Mouse (Mus musculus) brown adipose tissue, adult 24 weeks (tissue): ENCODE results near the gene Rgs11. TPM values are rescaled to one million over a fixed set of nuclear protein-coding genes. Genes with fewer than 3 reads are reported as not detected.
"Not testable (repeated sequence)": the region's sequence is repeated elsewhere in the genome, so short reads cannot be mapped to it uniquely, and the experiment has no call there.

Experiments used
- H3K27ac ChIP-seq: fragments of 200-500 bp; replicated peaks from 2 replicates; pipeline ENCODE4 v1.5.1; 2012; ENCODE audit warnings: low read depth, mild to moderate bottlenecking, low read length
- H3K4me1 ChIP-seq: fragments of 200-500 bp; 2 replicates; pipeline ENCODE4 v1.6.1; 2012; ENCODE audit warnings: low read length, mixed read lengths; ENCODE audit not compliant: control insufficient read depth, insufficient read depth, insufficient read length
- H3K4me3 ChIP-seq: fragments of 200-500 bp; 2 replicates; pipeline ENCODE4 v1.5.1; 2012; ENCODE audit warnings: low read depth, mild to moderate bottlenecking, low read length, moderate library complexity; ENCODE audit not compliant: insufficient read depth
- polyA plus RNA-seq: library from polyadenylated mRNA; stranded (reverse); fragments of >200 nt; gene quantifications from 2 replicates; pipeline ENCODE4 v1.2.4, GENCODE M21; 2012; ENCODE audit not compliant: missing spikeins, insufficient read depth, insufficient read length

Rgs11 gene
- polyA plus RNA-seq: not detected in 2 replicates

DNA sequence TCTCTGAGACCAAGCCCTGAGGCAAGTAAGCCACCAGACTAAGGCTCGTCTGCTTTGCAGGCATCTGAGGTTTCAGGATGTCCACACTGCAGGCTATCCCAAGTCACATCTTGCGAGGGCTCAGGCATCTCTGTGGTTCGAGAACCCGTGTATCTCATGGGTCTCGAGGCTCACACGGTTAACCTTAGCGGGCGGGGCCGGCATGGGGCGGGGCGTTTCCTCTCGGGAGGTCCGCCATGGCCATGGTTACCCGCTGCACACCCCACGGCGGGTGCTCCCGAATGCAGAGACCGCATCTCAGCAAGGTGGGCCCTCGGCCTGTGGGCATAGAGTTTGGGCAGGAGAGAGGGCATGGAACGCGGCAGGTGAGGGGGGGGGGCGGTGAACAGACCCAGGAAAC, at the start of gene Rgs11:
Rgs11 (plus strand) TSS at position 215 of the 400 bp plus-strand sequence.
- Histone ChIP-seq H3K27ac (no peak within 1 kb of the TSS), H3K4me3 (peak within 1 kb of the TSS; percentile 43), H3K4me1 (no peaks in the 10 kb centered on the region)

DNA sequence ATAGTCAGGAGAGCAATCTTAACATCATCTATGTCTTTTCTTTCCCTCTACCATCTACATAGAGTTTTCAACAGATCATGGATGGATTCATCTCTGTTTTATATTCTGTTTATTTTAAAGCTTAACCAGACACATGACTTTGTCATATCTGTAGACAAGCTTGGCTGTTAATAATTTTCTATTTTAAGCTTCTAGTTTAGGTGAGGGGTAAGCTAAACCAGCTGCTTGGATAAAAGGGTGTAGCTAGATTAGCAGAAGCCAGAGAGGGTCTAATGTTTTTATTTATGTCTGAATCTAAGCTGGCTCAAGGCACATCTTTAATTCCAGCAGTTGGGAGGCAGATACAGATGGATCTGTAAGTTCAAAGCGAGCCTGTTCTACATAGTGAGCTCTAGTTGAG, 40.0 kb upstream of the Rgs11 start:
- no peak overlapping the region for H3K4me3 ChIP-seq
- H3K4me1 ChIP-seq: no peaks in the 10 kb centered on the region
- H3K27ac ChIP-seq: no peak overlapping the region

GRCm38 (mm10) chr17:26168039-26168438, 34.7 kb upstream of the Rgs11 start:
- peak overlapping the region; percentile 72 for H3K27ac ChIP-seq
- H3K4me1 ChIP-seq: no peaks in the 10 kb centered on the region
- H3K4me3 ChIP-seq: no peak overlapping the region

DNA sequence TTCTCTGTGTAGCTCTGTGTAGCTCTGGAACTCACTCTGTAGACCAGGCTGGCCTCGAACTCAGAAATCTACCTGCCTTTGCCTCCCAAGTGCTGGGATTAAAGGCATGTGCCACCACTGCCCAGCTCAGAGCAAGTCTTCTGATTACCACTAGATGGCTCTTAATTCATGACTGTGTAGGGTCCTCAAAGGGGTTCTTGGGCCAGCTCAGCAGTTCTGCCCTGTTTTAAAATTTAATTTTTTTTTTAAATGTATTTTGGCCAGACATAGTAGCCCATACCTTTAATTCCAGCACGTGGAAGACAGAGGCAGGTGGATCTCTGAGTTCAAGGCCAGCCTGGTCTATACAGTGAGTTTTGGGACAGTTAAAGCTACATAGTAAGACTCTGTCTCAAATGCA, 27.5 kb upstream of the Rgs11 start:
- H3K4me1 ChIP-seq, H3K4me3 ChIP-seq, H3K27ac ChIP-seq: not testable (repeated sequence)

GRCm38 (mm10) chr17:26178611-26179010, 24.1 kb upstream of the Rgs11 start:
- no peaks in the 10 kb centered on the region for H3K4me1 ChIP-seq
- no peak overlapping the region for H3K27ac ChIP-seq
- no peak overlapping the region for H3K4me3 ChIP-seq

DNA sequence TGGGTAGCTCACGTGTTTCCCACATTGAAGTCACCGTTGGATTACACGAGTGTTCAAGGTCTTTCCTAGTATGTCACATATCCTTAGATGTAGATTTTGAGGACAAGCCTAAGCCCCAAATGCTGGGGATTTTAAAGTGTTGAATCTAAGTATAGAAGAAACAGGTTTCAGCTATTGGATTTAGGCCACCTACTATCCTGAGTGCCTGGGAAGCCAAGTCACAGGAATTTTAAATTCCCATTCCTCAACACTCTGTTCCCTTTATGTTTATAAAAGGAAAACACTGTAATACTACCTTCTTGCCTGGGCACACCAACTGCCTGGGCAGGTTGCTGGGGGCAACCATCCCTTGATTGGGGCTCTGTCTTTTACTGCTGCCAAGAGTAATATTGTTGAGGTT, 21.6 kb upstream of the Rgs11 start:
- Histone ChIP-seq H3K4me1 (no peaks in the 10 kb centered on the region), H3K4me3 (no peak overlapping the region), H3K27ac (no peak overlapping the region)

DNA sequence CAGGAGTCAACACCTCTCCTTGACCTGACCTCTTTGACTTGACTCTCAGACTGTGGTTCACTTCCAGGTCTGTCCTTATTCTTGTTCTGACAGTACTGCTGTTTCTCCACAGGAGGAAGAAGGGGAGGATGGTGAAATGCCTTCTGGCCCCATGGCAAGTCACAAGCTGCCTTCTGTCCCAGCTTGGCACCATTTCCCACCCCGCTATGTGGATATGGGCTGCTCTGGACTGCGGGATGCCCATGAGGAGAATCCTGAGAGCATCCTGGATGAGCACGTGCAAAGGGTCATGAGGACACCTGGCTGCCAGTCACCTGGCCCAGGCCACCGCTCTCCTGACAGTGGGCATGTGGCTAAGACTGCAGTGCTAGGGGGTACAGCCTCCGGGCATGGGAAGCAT, 15.2 kb upstream of the Rgs11 start:
- Histone ChIP-seq H3K4me3 (no peak overlapping the region), H3K27ac (no peak overlapping the region), H3K4me1 (no peaks in the 10 kb centered on the region)

DNA sequence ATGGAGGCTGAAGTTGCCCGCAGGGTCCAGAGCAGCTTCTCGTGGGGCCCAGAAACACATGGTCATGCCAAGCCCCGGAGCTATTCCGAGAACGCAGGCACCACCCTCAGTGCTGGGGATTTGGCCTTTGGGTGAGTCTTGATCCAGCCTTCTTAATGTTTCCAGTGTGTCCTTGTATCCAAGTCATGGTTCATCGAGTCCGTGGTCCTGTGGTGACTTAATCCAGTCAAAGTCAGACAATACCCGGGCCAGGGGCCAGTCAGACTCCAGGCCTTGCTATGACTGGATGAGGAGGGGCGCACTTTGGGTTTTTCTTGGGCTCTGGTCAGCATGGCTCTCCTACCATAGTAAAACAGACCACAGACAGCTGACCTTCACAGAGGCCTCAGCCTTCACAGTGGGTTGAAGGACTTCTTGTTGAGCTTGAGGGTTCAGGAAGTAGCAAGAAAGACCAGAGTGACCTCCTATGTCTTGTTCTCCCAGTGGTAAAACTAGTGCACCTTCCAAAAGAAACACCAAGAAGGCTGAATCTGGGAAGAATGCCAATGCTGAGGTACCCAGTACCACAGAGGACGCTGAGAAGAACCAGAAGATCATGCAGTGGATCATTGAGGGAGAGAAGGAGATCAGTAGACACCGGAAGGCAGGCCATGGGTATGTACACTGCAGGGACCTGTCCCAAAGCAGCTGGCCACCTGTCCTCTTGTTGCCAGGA, 14.5 kb upstream of the Rgs11 start:
- no peaks in the 10 kb centered on the region for H3K4me1 ChIP-seq
- no peak overlapping the region for H3K27ac ChIP-seq
- no peak overlapping the region for H3K4me3 ChIP-seq

DNA sequence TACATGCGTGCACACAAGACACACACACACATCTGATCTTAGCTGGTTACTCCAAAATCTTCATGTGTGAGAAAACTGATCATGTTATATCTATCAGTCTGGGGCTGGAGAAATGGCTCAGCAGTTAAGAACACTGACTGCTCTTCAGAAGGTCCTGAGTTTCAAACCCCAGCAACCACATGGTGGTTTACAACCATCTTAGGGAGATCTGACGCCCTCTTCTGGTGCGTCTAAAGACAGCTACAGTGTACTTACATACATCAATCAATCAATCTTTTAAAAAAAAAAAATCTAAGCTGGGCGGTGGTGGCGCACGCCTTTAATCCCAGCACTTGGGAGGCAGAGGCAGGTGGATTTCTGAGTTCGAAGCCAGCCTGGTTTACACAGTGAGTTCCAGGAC, 11.3 kb upstream of the Rgs11 start:
- H3K4me1 ChIP-seq, H3K27ac ChIP-seq, H3K4me3 ChIP-seq: not testable (repeated sequence)

GRCm38 (mm10) chr17:26192481-26193190, 10.1 kb upstream of the Rgs11 start:
- Histone ChIP-seq H3K4me3 (no peak overlapping the region), H3K27ac (no peak overlapping the region), H3K4me1 (no peaks in the 10 kb centered on the region)

- Histone ChIP-seq H3K4me3 (no peak within 1 kb of the TSS), H3K27ac (no peak within 1 kb of the TSS), H3K4me1 (no peaks in the 10 kb centered on the region)
Measured at GRCm38 (mm10) chr17:26198892-26199291, 3.9 kb upstream of the Rgs11 start, which contains the start of gene Pdia2. TSS of gene Pdia2 (minus strand) at chr17:26199087.

GRCm38 (mm10) chr17:26200831-26201705, 1.7 kb upstream of the Rgs11 start:
- Histone ChIP-seq H3K27ac (no peak overlapping the region), H3K4me3 (peak overlapping the region; percentile 44), H3K4me1 (no peaks in the 10 kb centered on the region)

DNA sequence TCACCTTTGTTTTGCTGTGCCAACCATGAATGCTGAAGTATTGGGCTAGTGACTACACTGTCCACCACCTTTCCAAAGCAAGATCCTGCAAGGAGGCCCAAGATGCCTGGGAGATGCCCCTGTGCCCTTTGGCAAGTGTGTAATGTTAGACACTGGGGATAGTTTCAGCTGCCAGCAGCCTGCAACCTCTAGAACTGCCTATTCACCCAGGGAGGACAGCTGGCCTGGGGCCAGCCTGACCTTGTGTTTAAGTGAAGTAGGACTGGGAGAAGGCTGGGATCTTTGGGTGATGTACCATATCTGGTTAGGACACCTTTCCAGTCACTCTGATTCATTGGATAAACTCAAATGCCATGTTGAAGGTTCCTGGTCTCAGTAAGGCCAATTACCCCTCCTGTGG, 753 bp upstream of the Rgs11 start:
- Histone ChIP-seq H3K4me3 (no peak overlapping the region), H3K27ac (no peak overlapping the region), H3K4me1 (no peaks in the 10 kb centered on the region)

DNA sequence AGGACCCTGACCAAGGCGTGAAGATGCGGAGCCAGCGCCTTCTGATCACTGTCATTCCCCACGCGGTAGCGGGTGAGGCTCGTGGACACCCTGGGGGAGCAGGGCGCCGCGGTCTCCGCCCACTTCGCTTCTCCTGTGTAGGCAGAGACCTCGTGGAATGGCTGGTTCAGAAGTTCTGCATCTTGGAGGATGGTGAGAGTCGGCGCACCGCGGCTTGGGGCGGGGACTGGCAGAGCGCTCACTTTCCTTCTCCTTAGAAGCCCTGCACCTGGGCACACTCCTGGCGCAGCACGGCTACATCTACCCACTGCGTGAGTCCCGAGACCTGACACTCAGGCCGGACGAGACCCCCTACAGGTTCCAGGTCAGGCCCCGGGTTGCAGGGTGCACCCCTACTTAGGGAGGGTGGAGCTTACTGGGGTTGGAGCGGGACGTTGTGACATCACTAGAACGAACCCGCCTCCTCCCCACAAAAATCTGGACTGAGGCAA, 615 bp downstream of the Rgs11 start:
- Histone ChIP-seq H3K4me1 (no peaks in the 10 kb centered on the region), H3K4me3 (peak overlapping the region; percentile 31), H3K27ac (no peak overlapping the region)

GRCm38 (mm10) chr17:26204766-26205165, 2.0 kb downstream of the Rgs11 start:
- Histone ChIP-seq H3K27ac (no peak overlapping the region), H3K4me3 (no peak overlapping the region), H3K4me1 (no peaks in the 10 kb centered on the region)
